Mouse (Mus musculus) E14TG2a.4 (cell line): ENCODE measurements around the gene Exosc5.

Experiments
- H3K27me3 ChIP-seq: 2 replicates; pipeline ENCODE4 v1.6.1; 2014; ENCODE audit warnings: low read length, control low read depth; ENCODE audit not compliant: insufficient read depth
- H3K36me3 ChIP-seq: 2 replicates; pipeline ENCODE4 v1.6.1; 2014; ENCODE audit warnings: low read length, control low read depth; ENCODE audit not compliant: insufficient read depth
- H3K4me1 ChIP-seq: replicated peaks from 2 replicates; pipeline ENCODE4 v1.6.1; 2014; ENCODE audit warnings: low read depth, low read length, control low read depth
- H3K4me3 ChIP-seq: replicated peaks from 2 replicates; pipeline ENCODE4 v1.5.1; 2014; ENCODE audit warnings: mild to moderate bottlenecking, low read length
- H3K9me3 ChIP-seq: 2 replicates; pipeline ENCODE4 v1.6.1; 2014; ENCODE audit warnings: low read length, control low read depth
- CTCF ChIP-seq: conservative IDR thresholded peaks from 2 replicates; pipeline ENCODE4 v1.5.1; 2014; ENCODE audit warnings: low read length
- NANOG ChIP-seq: IDR thresholded peaks from 2 replicates; pipeline ENCODE4 v1.6.1; 2014; ENCODE audit warnings: borderline replicate concordance, low read length, mixed read lengths
- POU5F1 ChIP-seq: IDR thresholded peaks from 2 replicates; pipeline ENCODE4 v1.6.1; 2014; ENCODE audit warnings: low read length, borderline replicate concordance

The Exosc5 gene

GRCm38 (mm10) chr7:25711165-25711564 lies 52.2 kb downstream of the Exosc5 start:
- H3K4me1 ChIP-seq: peaks cover 84% of the 10 kb centered on the region
- H3K27me3 ChIP-seq: no peaks in the 10 kb centered on the region
- TF ChIP-seq POU5F1 (no peak), NANOG (no peak), CTCF (no peak)
- no peaks in the 10 kb centered on the region for H3K9me3 ChIP-seq
- H3K36me3 ChIP-seq: peaks cover 50% of the 10 kb centered on the region
- peak overlapping the region; percentile 65; the same call in 1 of the 2 replicates for H3K4me3 ChIP-seq

- no peak overlapping the region for H3K4me3 ChIP-seq
- peaks cover 85% of the 10 kb centered on the region for H3K4me1 ChIP-seq
- no peaks in the 10 kb centered on the region for H3K27me3 ChIP-seq
- TF ChIP-seq POU5F1 (no peak), CTCF (no peak), NANOG (no peak)
- H3K36me3 ChIP-seq: peaks cover 56% of the 10 kb centered on the region
- H3K9me3 ChIP-seq: no peaks in the 10 kb centered on the region
Observed at GRCm38 (mm10) chr7:25711731-25712197, 52.8 kb downstream of the Exosc5 start.

- H3K9me3 ChIP-seq: no peaks in the 10 kb centered on the region
- peaks cover 84% of the 10 kb centered on the region for H3K4me1 ChIP-seq
- TF ChIP-seq POU5F1 (no peak), CTCF (no peak), NANOG (no peak)
- peaks cover 59% of the 10 kb centered on the region for H3K36me3 ChIP-seq
- no peaks in the 10 kb centered on the region for H3K27me3 ChIP-seq
- H3K4me3 ChIP-seq: no peak overlapping the region
Observed at GRCm38 (mm10) chr7:25712801-25713200, 53.8 kb downstream of the Exosc5 start.

- Histone ChIP-seq H3K4me3 (no peak overlapping the region), H3K36me3 (peaks cover 63% of the 10 kb centered on the region), H3K27me3 (no peaks in the 10 kb centered on the region), H3K4me1 (peaks cover 82% of the 10 kb centered on the region), H3K9me3 (no peaks in the 10 kb centered on the region)
- no peak for TF ChIP-seq POU5F1
- no peak for TF ChIP-seq CTCF
- no peak for TF ChIP-seq NANOG
Observed at GRCm38 (mm10) chr7:25714581-25714980, 55.6 kb downstream of the Exosc5 start.

GRCm38 (mm10) chr7:25715731-25716271 lies 56.8 kb downstream of the Exosc5 start:
- TF ChIP-seq CTCF: no peak
- TF ChIP-seq POU5F1: no peak
- no peak for TF ChIP-seq NANOG
- Histone ChIP-seq H3K36me3 (peaks cover 75% of the 10 kb centered on the region), H3K4me1 (peaks cover 81% of the 10 kb centered on the region)

GRCm38 (mm10) chr7:25717478-25717877 lies 58.5 kb downstream of the Exosc5 start:
- Histone ChIP-seq H3K4me1 (peaks cover 72% of the 10 kb centered on the region), H3K9me3 (no peaks in the 10 kb centered on the region)
- TF ChIP-seq POU5F1: no peak
- TF ChIP-seq CTCF: no peak
- TF ChIP-seq NANOG: no peak

More at GRCm38 (mm10) chr7:25715731-25716271, 56.8 kb downstream of the Exosc5 start:
- peak overlapping the region; percentile 58 for H3K4me3 ChIP-seq
- no peaks in the 10 kb centered on the region for H3K27me3 ChIP-seq
- no peaks in the 10 kb centered on the region for H3K9me3 ChIP-seq

GRCm38 (mm10) chr7:25718788-25719417 lies 59.9 kb downstream of the Exosc5 start, which contains the start of gene Ccdc97:
Gene Ccdc97, minus strand, starts transcription at chr7:25719088.
- peaks cover 68% of the 10 kb centered on the region for H3K4me1 ChIP-seq
- H3K4me3 ChIP-seq: peak within 1 kb of the TSS; percentile 87
- no peak for TF ChIP-seq NANOG
- TF ChIP-seq POU5F1: no peak
- TF ChIP-seq CTCF: no peak
- no peaks in the 10 kb centered on the region for H3K9me3 ChIP-seq
- H3K27me3 ChIP-seq: no peaks in the 10 kb centered on the region
- peaks cover 79% of the 10 kb centered on the region for H3K36me3 ChIP-seq

More at GRCm38 (mm10) chr7:25717478-25717877, 58.5 kb downstream of the Exosc5 start:
- Histone ChIP-seq H3K36me3 (peaks cover 79% of the 10 kb centered on the region), H3K4me3 (no peak overlapping the region; the same call in 1 of the 2 replicates), H3K27me3 (no peaks in the 10 kb centered on the region)

GRCm38 (mm10) chr7:25719761-25720610 lies 61.0 kb downstream of the Exosc5 start:
- peaks cover 57% of the 10 kb centered on the region for H3K4me1 ChIP-seq
- TF ChIP-seq CTCF: peak; percentile 94
- TF ChIP-seq POU5F1: no peak
- no peak for TF ChIP-seq NANOG
- H3K36me3 ChIP-seq: peaks cover 79% of the 10 kb centered on the region
- H3K4me3 ChIP-seq: peak overlapping the region; percentile 87
- H3K9me3 ChIP-seq: no peaks in the 10 kb centered on the region
- H3K27me3 ChIP-seq: no peaks in the 10 kb centered on the region
